Mouse (Mus musculus) heart, postnatal 25 days (tissue): ENCODE measurements around the gene Efna5. TPM values are rescaled to one million over a fixed set of nuclear protein-coding genes. Genes with fewer than 3 reads are reported as not detected.

Experiments
- DNase-seq: peaks from one replicate; pipeline ENCODE4 v3.0.0; 2022; ENCODE audit warnings: low spot score
- intact Hi-C: fragments of 180-260 bp; cut with DNase I; formaldehyde crosslinking; loops from one replicate; pipeline ENCODE4 v1.15.1; 2025
- total RNA-seq, 2 experiments: library from RNA; stranded (reverse); gene quantifications; 2 replicates each; pipeline ENCODE4 v1.2.3; 2021

Gene Efna5
- total RNA-seq: 10 to 100 TPM; 21.0 to 23.0 TPM

DNA sequence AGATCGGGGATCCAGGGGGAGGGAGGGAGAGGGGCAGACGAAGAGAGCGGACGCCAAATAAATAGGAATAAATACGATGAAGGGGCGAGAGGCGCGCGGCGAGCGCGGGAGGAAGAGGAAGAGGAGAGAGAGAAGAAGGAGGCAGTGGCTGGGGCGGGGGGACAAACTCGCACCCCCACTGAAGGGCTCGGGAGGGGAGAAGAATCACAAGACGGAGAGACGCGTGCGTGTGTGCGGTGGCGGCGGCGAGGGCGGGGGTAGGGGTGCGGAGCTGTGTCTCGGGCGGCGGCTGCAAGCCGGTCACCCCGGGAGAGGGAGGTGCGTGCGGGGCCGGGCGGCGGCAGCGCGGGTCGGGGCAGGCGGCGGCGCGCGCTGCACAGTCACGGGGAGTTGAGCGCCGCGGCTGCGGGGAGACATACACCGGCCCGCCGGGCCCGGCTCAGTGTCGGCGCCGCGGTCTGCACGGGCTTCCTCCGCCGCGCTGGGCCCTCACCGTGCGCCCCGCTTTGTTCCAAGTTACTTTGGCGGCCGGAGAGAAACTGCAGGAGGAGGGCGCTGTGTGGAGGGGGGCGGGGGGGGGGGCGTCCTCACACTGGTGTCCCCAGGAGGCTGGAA lies at the start of gene Efna5:
Gene Efna5, minus strand, starts transcription at position 142 of the 615 bp plus-strand sequence.
- DNase-seq: peak; percentile 1
- intact Hi-C loops: loop anchor here (5.0 kb wide), 1 partner anchor 99 kb away; no protein-coding TSS in a partner anchor

- intact Hi-C loops: no loop called here
- DNase-seq: no peak
These were observed 34.2 kb upstream of the Efna5 start for GRCm38 (mm10) chr17:62915304-62915703.

- DNase-seq: no peak
- intact Hi-C loops: no loop called here
These were observed 24.8 kb upstream of the Efna5 start for GRCm38 (mm10) chr17:62905692-62906445.

DNA sequence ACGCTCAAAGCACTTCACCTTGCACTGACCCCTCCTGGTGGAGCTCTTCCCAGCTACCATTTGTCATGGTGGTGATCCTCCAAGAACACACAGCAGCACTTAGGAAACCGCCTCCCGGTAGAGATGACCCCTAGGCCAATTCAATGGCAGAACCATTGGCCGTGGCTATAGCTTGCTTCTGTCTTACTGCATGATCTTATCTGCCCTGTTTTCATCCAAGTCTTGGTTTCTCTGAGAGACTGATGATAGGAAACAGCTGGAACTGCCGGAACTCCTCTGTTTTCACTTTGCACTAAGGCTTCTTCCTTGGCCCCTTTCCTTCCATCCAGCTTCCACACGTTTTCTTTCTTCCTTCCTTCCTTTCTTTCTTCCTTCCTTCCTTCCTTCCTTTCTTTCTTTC lies 17.9 kb upstream of the Efna5 start:
- no peak for DNase-seq
- intact Hi-C loops: no loop called here

GRCm38 (mm10) chr17:62889991-62890390 lies 8.9 kb upstream of the Efna5 start:
- no peak for DNase-seq
- intact Hi-C loops: no loop called here

GRCm38 (mm10) chr17:62884129-62884506 lies 3.0 kb upstream of the Efna5 start:
- DNase-seq: peak; percentile 55
- intact Hi-C loops: loop anchor here (5.0 kb wide), 1 partner anchor 102 kb away; no protein-coding TSS in a partner anchor

- intact Hi-C loops: loop anchor here (5.0 kb wide), 1 partner anchor 101 kb away; no protein-coding TSS in a partner anchor
- DNase-seq: peak; percentile 25
These were observed 2.5 kb upstream of the Efna5 start for GRCm38 (mm10) chr17:62883476-62884128.

DNA sequence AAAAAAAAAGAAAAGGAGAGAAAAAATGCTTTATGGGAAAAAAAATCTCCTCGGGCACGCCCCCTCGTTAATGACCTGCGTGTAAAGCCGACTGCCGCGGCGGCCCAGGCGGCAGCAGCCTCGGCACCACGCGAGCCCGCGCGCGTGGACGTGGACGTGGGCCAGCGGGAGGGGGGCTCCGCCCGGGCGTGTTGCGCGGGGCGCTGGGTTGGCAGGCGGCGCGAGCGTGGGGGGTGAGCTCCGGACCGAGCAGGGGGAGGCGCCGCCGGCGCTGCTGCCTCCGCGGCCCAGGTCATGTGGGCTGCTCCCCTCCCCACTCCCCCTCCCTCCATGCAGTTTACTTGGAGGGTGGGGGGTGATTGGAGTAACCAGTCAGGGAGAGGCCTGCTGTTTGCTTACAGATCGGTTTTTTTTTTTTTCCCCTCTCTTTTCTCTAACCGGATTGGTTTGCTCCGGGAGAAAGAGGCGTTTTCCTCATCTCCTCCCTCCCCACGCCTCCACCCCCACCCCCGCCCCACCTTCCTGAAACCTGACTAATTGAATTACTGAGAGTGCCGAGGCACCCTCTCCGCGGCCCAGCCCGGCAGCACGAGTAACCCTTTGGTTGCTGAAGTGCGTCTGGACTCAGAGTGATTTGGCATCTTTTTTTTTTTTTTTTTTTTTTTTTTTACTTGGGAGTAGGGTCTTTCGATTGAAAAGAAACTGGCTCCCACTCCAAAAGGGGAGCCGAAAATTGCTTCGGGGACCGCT lies 1.8 kb upstream of the Efna5 start:
- intact Hi-C loops: loop anchor here (5.0 kb wide), 1 partner anchor 101 kb away; no protein-coding TSS in a partner anchor
- peak; percentile 73 for DNase-seq

DNA sequence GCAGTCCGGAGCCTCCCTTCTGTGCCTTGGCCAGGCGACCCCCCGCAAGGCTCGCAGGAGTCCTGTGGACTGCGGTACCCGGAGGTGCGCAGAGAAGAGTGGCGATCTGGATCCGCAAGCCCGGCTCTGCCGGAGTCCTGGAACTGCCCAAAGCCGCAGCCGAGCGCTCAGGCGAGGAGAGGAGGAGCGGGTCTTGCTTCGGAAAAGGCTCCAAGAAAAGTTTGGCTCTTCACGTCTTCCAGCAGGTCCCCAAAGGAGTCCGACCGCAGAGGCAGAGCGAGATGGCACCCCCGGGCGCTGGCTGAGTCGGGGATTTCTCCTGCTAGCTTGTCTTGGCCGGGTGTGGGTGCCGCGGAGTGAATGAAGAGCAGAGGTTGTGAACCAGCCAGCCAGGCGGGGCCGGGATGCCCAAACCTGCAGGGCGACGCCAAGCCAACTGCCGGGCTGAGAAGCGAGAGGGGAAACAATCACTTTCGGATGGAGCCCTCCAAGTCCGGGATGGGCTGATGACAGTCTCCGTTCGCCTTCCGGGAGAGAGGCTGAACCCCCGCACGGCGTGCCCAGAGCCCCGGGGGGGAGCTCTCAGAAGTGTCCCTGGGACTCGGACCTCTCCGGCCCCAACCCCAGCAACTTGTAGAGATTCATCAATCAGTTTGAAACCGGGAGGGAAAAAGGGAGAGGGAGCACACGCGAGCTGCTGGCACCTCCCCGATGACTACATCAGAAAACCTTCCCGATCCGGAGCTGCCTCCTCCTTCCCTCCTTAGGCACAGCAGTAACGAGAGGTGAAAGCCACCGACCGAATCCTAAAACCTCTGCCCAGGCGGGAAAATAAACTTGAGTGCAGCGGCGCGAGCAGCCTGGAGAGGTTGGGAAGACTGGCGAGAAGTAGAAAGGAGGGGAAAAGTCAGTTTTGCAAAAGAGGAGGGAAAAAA lies 941 bp upstream of the Efna5 start:
- intact Hi-C loops: loop anchor here (5.0 kb wide), 1 partner anchor 100 kb away; no protein-coding TSS in a partner anchor

GRCm38 (mm10) chr17:62880311-62881175 lies 574 bp downstream of the Efna5 start:
- DNase-seq: peak; percentile 6
- intact Hi-C loops: loop anchor here (5.0 kb wide), 1 partner anchor 98 kb away; no protein-coding TSS in a partner anchor

More for the DNA sequence above, 941 bp upstream of the Efna5 start:
- DNase-seq: peak; percentile 26

DNA sequence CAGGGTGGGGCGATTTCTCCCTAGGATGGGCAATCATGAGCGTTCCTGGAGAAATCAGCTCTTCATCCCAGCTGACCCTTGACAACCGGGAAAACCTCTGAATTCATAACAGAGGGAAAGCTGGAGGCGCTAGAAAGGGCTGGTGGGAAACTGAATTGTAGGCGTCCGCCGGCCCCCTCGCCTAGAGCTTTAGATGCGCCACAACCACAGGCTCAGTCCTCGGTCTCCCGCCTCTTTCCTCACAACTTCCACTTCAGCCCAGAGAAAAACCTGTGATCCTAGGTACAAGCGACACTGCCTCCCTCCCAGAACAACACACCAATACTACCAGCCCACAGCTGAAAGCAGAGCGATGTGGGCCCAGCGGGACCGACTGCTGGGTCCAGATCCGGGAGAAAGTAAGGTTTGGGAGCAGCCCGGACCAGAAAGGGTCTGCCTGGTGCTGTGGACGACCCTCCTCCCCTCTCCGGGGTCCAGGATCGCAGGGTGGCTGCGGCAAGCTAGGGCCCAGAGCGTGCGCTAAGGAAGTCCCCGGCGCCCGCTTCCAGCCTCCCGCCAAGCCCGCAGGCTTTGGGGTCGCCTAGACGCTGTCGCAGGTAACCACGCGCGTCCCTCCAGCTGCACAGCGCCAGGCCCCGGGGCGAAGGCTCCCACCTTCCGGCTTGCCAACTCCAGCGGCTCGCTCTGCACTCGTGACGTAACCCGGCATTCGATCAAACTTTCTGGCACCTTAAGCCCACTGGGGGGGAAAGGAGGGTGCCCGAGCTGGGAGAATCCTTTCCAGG lies 1.4 kb downstream of the Efna5 start:
- peak; percentile 3 for DNase-seq
- intact Hi-C loops: loop anchor here (5.0 kb wide), 1 partner anchor 97 kb away; no protein-coding TSS in a partner anchor

GRCm38 (mm10) chr17:62875727-62876126 lies 5.4 kb downstream of the Efna5 start:
- no peak for DNase-seq
- intact Hi-C loops: no loop called here

DNA sequence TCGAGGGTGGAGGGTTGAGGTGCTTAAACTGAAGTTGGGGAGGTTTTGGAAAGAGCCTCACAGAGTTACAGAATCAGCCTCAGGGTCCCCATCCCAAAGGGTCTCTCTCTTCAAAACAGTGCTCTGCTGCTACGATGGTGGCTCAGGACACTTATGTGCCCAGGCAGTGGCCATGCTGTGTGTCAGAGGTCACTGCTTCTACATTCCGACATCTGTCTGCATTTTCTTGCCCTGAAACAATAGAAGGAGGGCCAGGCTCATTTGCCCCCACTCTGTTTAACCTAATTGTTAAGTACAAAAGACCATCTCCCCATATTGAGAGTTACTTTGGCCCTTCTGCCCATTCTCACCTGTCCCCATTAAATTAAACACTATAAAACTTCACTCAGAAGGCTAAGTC lies 9.2 kb downstream of the Efna5 start:
- no peak for DNase-seq
- intact Hi-C loops: no loop called here

DNA sequence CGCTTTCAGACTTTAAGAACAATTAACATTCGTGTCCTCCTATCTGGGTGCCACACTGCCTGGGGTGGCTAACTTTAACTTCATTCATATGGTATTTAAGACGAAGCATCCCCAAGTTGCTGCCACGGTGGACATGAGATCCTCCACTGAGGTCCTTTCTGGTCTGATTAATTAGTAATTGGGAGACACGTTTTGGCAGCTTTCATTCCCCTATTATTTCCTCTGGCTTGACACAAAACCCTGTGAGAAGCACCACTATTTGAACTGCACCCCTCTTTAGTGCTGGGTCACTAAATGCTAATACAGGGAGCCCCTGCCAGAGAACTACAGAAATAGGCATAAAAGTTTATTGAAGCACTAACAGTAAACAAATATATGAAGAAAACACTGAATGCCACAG lies 9.9 kb downstream of the Efna5 start:
- no peak for DNase-seq
- intact Hi-C loops: no loop called here

DNA sequence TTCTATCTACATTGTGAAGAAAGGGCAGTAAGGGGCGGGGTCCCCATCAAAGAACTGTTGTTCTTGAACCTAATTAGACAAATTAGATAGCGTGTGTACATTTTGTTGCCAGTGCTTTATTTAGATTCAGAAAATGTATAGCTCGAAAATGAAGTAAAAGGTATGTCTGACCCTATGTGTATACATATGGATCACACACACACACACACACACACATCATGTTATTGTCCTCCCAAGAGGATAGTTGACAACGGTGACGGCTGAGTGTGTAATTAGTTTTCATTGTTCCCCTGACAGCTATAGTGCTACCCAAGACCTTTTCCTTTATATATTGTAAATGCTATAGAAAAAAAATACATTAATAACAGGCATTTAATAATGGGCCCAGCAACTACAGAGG lies 10.7 kb downstream of the Efna5 start:
- no peak for DNase-seq
- intact Hi-C loops: no loop called here

DNA sequence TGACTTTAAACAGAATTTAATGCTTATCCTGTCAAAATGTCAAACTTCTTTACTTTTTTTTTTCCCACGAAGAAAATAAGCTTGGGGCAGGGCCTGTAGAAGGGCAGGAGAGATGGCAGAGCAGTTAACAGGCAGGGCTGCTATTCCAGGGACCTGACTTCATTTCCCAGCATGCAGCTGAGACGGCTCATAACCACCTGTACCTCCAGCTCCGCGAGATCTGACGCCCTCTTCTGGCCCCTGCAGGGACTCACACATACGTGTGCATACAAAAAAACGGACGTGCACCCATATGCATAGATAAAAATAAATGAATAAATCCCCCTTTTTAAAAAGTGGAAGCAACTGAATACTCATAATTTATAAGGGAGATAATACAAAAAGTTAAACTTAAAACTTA lies 16.2 kb downstream of the Efna5 start:
- DNase-seq: no peak
- intact Hi-C loops: no loop called here

- intact Hi-C loops: no loop called here
- no peak for DNase-seq
These were observed 18.1 kb downstream of the Efna5 start for GRCm38 (mm10) chr17:62863004-62863403.
